Mouse (Mus musculus) MEL (cell line): ENCODE data around the gene Med11.

Experiments used
- CTCF ChIP-seq, 3 experiments: IDR thresholded peaks in 2 of 3; conservative IDR thresholded peaks in 1 of 3; 2 replicates each; pipeline ENCODE4 v1.5.1; 2011 to 2012; ENCODE audit warnings: low read length in 3 of 3, low read depth in 2 of 3, mild to moderate bottlenecking in 2 of 3, improper control_type of control experiment in 1 of 3, inconsistent platforms in 1 of 3, mixed read lengths in 1 of 3, moderate library complexity in 1 of 3; ENCODE audit not compliant: control insufficient read depth in 1 of 3, insufficient read depth in 1 of 3, poor library complexity in 1 of 3, severe bottlenecking in 1 of 3
- ETS1 ChIP-seq: IDR thresholded peaks from 2 replicates; pipeline ENCODE4 v1.6.1; 2012; ENCODE audit warnings: low read depth, mild to moderate bottlenecking, inconsistent platforms, low read length, improper control_type of control experiment, moderate library complexity
- MAFK ChIP-seq: IDR thresholded peaks from 2 replicates; pipeline ENCODE4 v1.6.1; 2011; ENCODE audit warnings: low read depth, mild to moderate bottlenecking, low read length, improper control_type of control experiment, borderline replicate concordance
- MXI1 ChIP-seq: IDR thresholded peaks from 2 replicates; pipeline ENCODE4 v1.6.1; 2011; ENCODE audit warnings: mild to moderate bottlenecking, low read depth, low read length, improper control_type of control experiment
- POLR2A ChIP-seq, 2 experiments: IDR thresholded peaks; 2 replicates each; pipeline ENCODE4 v1.6.1; 2011 to 2012; ENCODE audit warnings: low read length in 2 of 2, mild to moderate bottlenecking in 2 of 2, control low read depth in 1 of 2, improper control_type of control experiment in 1 of 2, low read depth in 1 of 2, moderate library complexity in 1 of 2; ENCODE audit not compliant: control insufficient read depth in 1 of 2, insufficient read depth in 1 of 2, poor library complexity in 1 of 2
- USF2 ChIP-seq, 2 experiments: IDR thresholded peaks; 2 replicates each; pipeline ENCODE4 v1.6.1; 2011 to 2012; ENCODE audit warnings: improper control_type of control experiment in 2 of 2, low read length in 2 of 2, borderline replicate concordance in 1 of 2, inconsistent platforms in 1 of 2, low read depth in 1 of 2, mild to moderate bottlenecking in 1 of 2; ENCODE audit not compliant: insufficient read depth in 1 of 2

- TF ChIP-seq MAFK (no peak), MXI1 (peak; percentile 56; the same call in 1 of the 2 replicates), CTCF (IDR thresholded peaks at IDR 0.05 in 2 of 3, conservative IDR thresholded peaks at IDR 0.05 in 1 of 3; ENCODE audit: control insufficient read depth in 1 of 3, insufficient read depth in 1 of 3, low read depth in 2 of 3, low read length in 3 of 3, poor library complexity in 1 of 3, severe bottlenecking in 1 of 3) (no peak), USF2 (IDR thresholded peaks at IDR 0.05; ENCODE audit: borderline replicate concordance in 1 of 2, insufficient read depth in 1 of 2, low read depth in 1 of 2, low read length in 2 of 2) (no peak), POLR2A (IDR thresholded peaks at IDR 0.05; ENCODE audit: control insufficient read depth in 1 of 2, insufficient read depth in 1 of 2, low read depth in 1 of 2, low read length in 2 of 2, poor library complexity in 1 of 2) (no peak; a peak in 1 of 4 replicates), ETS1 (peak; percentile 81)
Measured at GRCm38 (mm10) chr11:70438728-70439374, 12.9 kb upstream of the Med11 start.
